Mouse (Mus musculus): Measurements from ENCODE around the gene Spx.
A peak's percentile ranks its signal among the peaks of the same experiment; 100 is the strongest.

- TF ChIP-seq CHD2 (IDR thresholded peaks at IDR 0.05; ENCODE audit: low read depth, low read length): no peak
- 0 out of 2 replicates have a peak, but pooled peaks have one; percentile 27 for TF ChIP-seq ZNF384 (IDR thresholded peaks at IDR 0.05; ENCODE audit: low read depth, low read length)
- TF ChIP-seq HCFC1 (IDR thresholded peaks at IDR 0.05; ENCODE audit: borderline replicate concordance, insufficient read depth, low read length): no peak
- no peak for TF ChIP-seq MAFK (IDR thresholded peaks at IDR 0.05; ENCODE audit: insufficient read depth, low read depth, low read length)
These were observed 25.4 kb upstream of the Spx start for GRCm38 (mm10) chr6:142387755-142388271.

Measured in ES-E14 (cell line).